Mouse (Mus musculus) erythroblast, embryonic 14.5 days (primary cell): ENCODE measurements around the gene Hspb8.

ENCODE experiments used
- GATA1 ChIP-seq: IDR thresholded peaks from 2 replicates; pipeline ENCODE4 v1.6.1; 2012; ENCODE audit warnings: low read length, inconsistent platforms, mixed read lengths
- TAL1 ChIP-seq: IDR thresholded peaks from 3 replicates; pipeline ENCODE4 v1.6.1; 2012; ENCODE audit warnings: low read length, inconsistent platforms, mixed read lengths

DNA sequence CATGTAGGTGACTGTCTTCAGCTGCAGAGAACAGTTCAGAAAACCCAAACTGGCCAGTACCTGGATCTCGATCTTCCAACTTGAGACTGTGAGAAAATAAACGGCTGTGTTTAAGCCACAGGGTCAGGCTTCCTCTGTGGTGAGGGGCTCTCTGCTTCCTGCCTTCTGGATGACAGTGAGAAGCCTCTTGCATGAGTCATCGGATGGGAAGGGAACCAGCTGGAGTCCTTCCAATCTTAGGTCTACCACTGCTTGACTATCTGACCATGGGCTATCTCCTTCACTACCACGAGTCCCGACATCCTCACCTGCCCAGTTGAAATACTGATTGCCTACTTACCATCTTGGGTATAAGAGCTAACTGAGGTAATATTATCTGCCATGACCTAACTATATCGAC lies 40.9 kb downstream of the Hspb8 start:
- TF ChIP-seq GATA1, result no peak
- no peak for TF ChIP-seq TAL1
